Mouse (Mus musculus) testis, adult 10 weeks (tissue): Measurements from ENCODE around the gene Aox1. TPM values are rescaled to one million over a fixed set of nuclear protein-coding genes. Genes with fewer than 3 reads are reported as not detected.

Source experiments
- polyA plus RNA-seq: library from polyadenylated mRNA; stranded (reverse); fragments of 350-450 nt; fragmentation: Illumina TruSeq; extraction: RNeasy Lipid Tissue Mini Kit (QIAGEN cat#74804); gene quantifications from one replicate; pipeline ENCODE4 v1.2.3, GENCODE M21; 2014; ENCODE audit warnings: low read depth, low replicate concordance

Aox1 gene
- polyA plus RNA-seq = 4.1 TPM

DNA sequence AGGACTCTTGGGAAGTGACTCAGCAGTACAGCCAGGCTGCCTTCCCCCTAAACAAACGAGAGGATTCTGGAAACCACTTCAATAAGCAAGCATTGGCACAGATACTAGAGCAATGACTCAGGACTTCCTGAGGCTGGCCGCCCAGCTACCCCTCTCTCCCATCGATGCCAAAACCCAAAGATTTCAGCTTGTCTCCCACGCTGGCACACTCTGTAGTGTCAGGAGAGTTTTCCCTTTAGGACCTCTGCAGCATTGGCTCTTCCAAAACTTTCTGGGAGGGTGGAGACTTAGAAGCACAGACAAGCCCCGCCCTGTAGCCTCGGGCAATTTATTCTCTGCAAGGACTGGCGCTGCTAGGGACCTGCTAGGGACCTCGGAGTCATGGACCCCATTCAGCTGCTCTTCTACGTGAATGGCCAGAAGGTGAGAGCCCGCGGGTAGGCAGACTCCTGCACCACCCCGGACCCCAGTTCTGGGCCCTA, at the start of gene Aox1:
Gene Aox1, plus strand, starts transcription at position 296 of the 482 bp plus-strand sequence.

DNA sequence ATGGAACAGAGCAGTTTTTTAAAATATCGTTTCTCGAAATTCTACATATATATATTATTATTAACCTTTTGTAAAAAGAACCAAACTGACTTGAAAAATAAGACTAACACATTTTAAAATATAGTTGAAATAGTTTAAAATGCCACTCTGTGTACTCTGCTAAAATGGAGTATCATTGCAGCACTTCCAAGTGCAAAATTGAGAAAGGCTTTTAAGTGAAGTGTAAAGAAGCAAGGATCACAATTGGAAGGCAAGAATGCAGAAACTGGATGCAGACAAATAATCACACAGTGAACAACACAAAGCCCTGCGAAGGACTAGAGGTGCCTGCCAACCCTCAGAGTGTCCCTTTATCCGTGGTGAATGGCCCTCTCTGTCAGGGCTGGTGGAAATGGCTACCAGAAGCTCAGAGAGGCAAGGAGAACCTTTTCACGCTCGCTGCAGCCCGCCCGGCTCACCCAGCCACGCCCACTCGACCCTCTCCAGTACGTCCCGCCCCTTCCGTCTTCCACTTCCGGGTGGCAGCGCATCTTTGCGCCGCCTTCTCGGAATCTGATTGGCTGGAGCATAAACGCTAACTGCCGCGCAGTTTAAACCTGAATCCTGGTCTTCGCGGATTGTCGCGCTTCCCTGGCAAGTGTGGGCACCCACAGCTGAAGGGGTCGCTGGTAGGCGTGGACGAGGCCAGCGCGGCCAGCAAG, 34.1 kb upstream of the Aox1 start, which contains the start of gene Sgo2a:
Gene Sgo2a, plus strand, starts transcription at position 540 of the 701 bp plus-strand sequence.

DNA sequence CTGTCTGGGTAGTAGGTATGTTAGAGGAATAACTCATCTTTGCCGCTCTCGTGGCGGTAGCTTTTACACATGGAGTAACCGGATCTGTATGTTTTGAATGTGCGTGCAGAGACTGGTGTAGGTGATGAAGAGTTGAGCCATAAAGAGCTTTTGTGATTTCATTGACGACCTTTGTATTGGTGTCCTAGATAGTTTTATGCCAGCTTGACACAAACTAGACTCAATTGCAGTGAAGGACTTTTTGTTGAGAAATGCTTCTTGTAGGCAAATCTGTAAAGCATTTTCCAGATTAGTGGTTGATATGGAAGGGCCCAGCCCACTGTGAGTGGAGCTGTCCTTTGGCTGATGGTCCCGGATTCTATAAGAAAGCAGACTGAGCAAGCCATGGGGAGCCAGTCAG, 10.9 kb upstream of the Aox1 start, which contains the start of gene Kctd18:
Gene Kctd18, minus strand, starts transcription at position 101 of the 400 bp plus-strand sequence.

DNA sequence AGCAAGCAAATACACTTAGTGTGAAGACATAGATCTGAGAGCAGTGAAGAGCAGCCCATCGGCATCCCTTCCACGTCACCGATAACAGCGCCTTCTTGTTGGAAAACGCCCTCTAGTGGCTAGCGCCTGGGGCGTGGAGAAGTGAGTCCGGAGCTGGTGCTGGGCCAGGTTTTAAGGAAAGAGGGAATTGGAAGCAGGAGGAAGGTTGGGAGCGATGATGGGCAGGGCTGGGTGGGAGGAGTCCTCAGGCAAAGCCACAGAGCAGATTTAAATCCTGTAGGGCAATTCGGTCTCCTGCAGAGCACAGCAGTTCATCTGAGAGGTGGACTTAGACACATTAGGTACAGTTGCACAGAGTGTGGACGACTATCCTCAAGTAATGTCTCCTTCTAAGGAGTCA, 83.1 kb downstream of the Aox1 start, which contains the start of gene Aox3:
Gene Aox3, plus strand, starts transcription at position 251 of the 400 bp plus-strand sequence.

Other genes with a start within 250 kb of the Aox1 start
- gene Sgo2a, start 34.0 kb upstream of the Aox1 start, polyA plus RNA-seq = 57.9 TPM
- 27.2 TPM for gene Kctd18, start 11.0 kb upstream of the Aox1 start, polyA plus RNA-seq
- 19.5 TPM for gene Aox3, start 83.2 kb downstream of the Aox1 start, polyA plus RNA-seq
- 1.5 TPM for gene Aox4, start 180.5 kb downstream of the Aox1 start, polyA plus RNA-seq
- gene Aox2, start 248.4 kb downstream of the Aox1 start, polyA plus RNA-seq = 0.66 TPM